Mouse (Mus musculus): Measurements from ENCODE around the gene Prl3c1.
"Not testable (repeated sequence)": the region's sequence is repeated elsewhere in the genome, so short reads cannot be mapped to it uniquely, and the experiment has no call there.

Gene Prl3c1

DNA sequence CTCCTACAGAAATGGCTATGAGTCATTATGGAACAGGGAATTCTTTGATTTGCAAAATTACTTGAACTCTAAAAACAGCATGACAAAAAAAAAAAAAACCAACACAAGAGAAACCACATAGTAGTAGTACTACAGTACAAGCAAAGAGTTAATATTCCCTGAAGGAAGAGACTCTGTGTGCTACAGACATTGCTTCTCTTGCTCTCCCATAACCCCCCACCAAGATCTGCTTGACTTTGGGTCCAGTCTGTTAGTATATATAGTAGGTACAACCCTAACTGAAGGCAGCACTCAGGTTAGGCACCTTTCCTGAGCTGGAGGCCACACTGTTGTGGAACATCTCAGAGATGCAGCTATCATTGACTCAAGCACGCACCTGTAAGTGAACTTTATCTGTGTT lies at the start of gene Prl3c1:
TSS of gene Prl3c1 (plus strand) at position 301 of the 400 bp plus-strand sequence.
- DNase-seq, result no peak

GRCm38 (mm10) chr13:27148264-27148663 lies 48.2 kb upstream of the Prl3c1 start:
- DNase-seq, result no peak

DNA sequence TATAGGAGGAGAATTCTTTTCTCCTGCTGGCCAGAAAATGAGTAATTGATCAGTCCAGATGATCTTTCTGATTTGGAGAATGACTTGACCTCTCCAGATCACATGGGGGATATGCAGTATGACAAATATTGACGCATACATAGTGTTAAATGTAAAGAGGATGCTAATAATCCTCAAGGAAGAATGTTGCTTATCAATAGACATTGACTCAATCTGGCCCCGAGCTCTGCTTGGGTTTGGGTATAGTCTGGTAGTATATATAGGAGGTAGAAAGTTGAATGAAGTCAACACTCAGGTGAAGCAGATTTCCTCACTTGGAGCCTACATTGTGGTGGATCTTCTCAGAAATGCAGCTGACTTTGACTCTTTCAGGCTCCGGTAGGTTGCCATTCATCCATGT lies 40.0 kb upstream of the Prl3c1 start, which contains the start of gene Prl3d3:
TSS of gene Prl3d3 (plus strand) at position 301 of the 400 bp plus-strand sequence.
- DNase-seq, result not testable (repeated sequence)

GRCm38 (mm10) chr13:27241547-27241946 lies 45.1 kb downstream of the Prl3c1 start, which contains the start of gene Prl3b1:
Gene Prl3b1, plus strand, starts transcription at chr13:27241847.
- no peak for DNase-seq

All from cerebellum, adult 11 months (tissue).